Mouse (Mus musculus) spleen, adult 2 months (tissue): ENCODE data around the gene Rbpj. TPM values are rescaled to one million over a fixed set of nuclear protein-coding genes. Genes with fewer than 3 reads are reported as not detected.

ENCODE experiments used
- DNase-seq, 2 experiments: peaks; one replicate each; pipeline versions ENCODE4 v3.0.0 to v3.0.0-alpha.2; 2012 to 2021; ENCODE audit warnings: low spot score in 2 of 2, low read depth in 1 of 2
- H3K27ac ChIP-seq: fragments of 200-500 bp; 2 replicates; pipeline ENCODE4 v1.5.1; 2012; ENCODE audit warnings: low read length, inconsistent platforms; ENCODE audit not compliant: insufficient read depth
- H3K27me3 ChIP-seq: fragments of 200-500 bp; 2 replicates; pipeline ENCODE4 v1.6.1; 2012; ENCODE audit warnings: mild to moderate bottlenecking, moderate library complexity, low read length, inconsistent platforms; ENCODE audit not compliant: control insufficient read depth, insufficient read depth
- H3K36me3 ChIP-seq: fragments of 200-500 bp; 2 replicates; pipeline ENCODE4 v1.6.1; 2012; ENCODE audit warnings: mild to moderate bottlenecking, low read length, inconsistent platforms; ENCODE audit not compliant: control insufficient read depth, insufficient read depth
- H3K4me1 ChIP-seq: fragments of 200-500 bp; 2 replicates; pipeline ENCODE4 v1.6.1; 2011; ENCODE audit warnings: inconsistent platforms; ENCODE audit not compliant: control insufficient read depth, insufficient read depth, insufficient read length
- H3K4me3 ChIP-seq: fragments of 200-500 bp; 2 replicates; pipeline ENCODE4 v1.5.1; 2011; ENCODE audit warnings: mild to moderate bottlenecking, inconsistent platforms; ENCODE audit not compliant: insufficient read depth, insufficient read length; ENCODE audit errors: extremely low read depth
- CTCF ChIP-seq: fragments of 200-500 bp; IDR thresholded peaks from 2 replicates; pipeline ENCODE4 v1.5.1; 2011; ENCODE audit warnings: mild to moderate bottlenecking, inconsistent platforms; ENCODE audit not compliant: insufficient read depth, insufficient read length, insufficient replicate concordance; ENCODE audit errors: extremely low read depth
- POLR2A ChIP-seq: fragments of 200-500 bp; IDR thresholded peaks from 2 replicates; pipeline ENCODE4 v1.6.1; 2011; ENCODE audit warnings: low read depth, low read length, inconsistent platforms
- WGBS: fragments of 180-500 bp; shearing (Covaris S2); methylation state at CpG from one replicate; pipeline ENCODE4 v1.1.7; 2018; 5-methylcytosine and 5-hydroxymethylcytosine counted together
- polyA plus RNA-seq: library from polyadenylated mRNA; depleted of rRNA; stranded (reverse); fragments of >200 nt; gene quantifications from 2 replicates; pipeline ENCODE4 v1.2.3, GENCODE M21; 2012

The Rbpj gene
- polyA plus RNA-seq, 1 experiment, result 8.2 TPM

- TF ChIP-seq CTCF, result no peak
- no peak for TF ChIP-seq POLR2A
- Histone ChIP-seq H3K27ac (peak overlapping the region; percentile 67), H3K4me3 (peak overlapping the region; percentile 92), H3K4me1 (peaks cover 11% of the 10 kb centered on the region), H3K36me3 (no peaks in the 10 kb centered on the region), H3K27me3 (0 out of 2 replicates have a peak, but pooled peaks cover 2% of the 10 kb centered on the region)
- peak in 1 of 2 experiments; percentile 9 for DNase-seq
- WGBS, result 11% methylated on average over 66 of the region's 67 CpGs
These were observed 125.1 kb downstream of the Rbpj start for GRCm38 (mm10) chr5:53590875-53591682.

- Histone ChIP-seq H3K36me3 (no peaks in the 10 kb centered on the region), H3K27ac (no peak overlapping the region), H3K4me3 (peak overlapping the region; percentile 92; the same call in 1 of the 2 replicates), H3K27me3 (0 out of 2 replicates have a peak, but pooled peaks cover 2% of the 10 kb centered on the region), H3K4me1 (peaks cover 11% of the 10 kb centered on the region)
- DNase-seq, result no peak
- TF ChIP-seq POLR2A, result no peak
- TF ChIP-seq CTCF, result no peak
- 10% methylated on average over 8 of the region's 8 CpGs for WGBS
These were observed 125.7 kb downstream of the Rbpj start for GRCm38 (mm10) chr5:53591683-53592050.

- WGBS, result 88% methylated on average over 5 of the region's 5 CpGs
- H3K36me3 ChIP-seq, result no peaks in the 10 kb centered on the region
- H3K4me1 ChIP-seq, result peaks cover 11% of the 10 kb centered on the region
- no peak overlapping the region for H3K27ac ChIP-seq
- TF ChIP-seq POLR2A (no peak), CTCF (no peak)
- no peak overlapping the region for H3K4me3 ChIP-seq
- no peak for DNase-seq
- 0 out of 2 replicates have a peak, but pooled peaks cover 2% of the 10 kb centered on the region for H3K27me3 ChIP-seq
These were observed 127.2 kb downstream of the Rbpj start for GRCm38 (mm10) chr5:53593080-53593688.

GRCm38 (mm10) chr5:53594274-53594673, 128.3 kb downstream of the Rbpj start:
- peak; percentile 40 to 50 for DNase-seq
- Histone ChIP-seq H3K4me1 (peaks cover 9% of the 10 kb centered on the region), H3K27me3 (0 out of 2 replicates have a peak, but pooled peaks cover 2% of the 10 kb centered on the region), H3K36me3 (no peaks in the 10 kb centered on the region), H3K4me3 (no peak overlapping the region), H3K27ac (peak overlapping the region; percentile 22; the same call in 1 of the 2 replicates)
- TF ChIP-seq POLR2A (no peak), CTCF (peak; percentile 34; the same call in 1 of the 2 replicates)
- WGBS, result 23% methylated on average over 4 of the region's 4 CpGs

- Histone ChIP-seq H3K36me3 (no peaks in the 10 kb centered on the region), H3K4me1 (peaks cover 4% of the 10 kb centered on the region), H3K27ac (no peak overlapping the region), H3K4me3 (no peak overlapping the region), H3K27me3 (no peaks in the 10 kb centered on the region)
- DNase-seq, result no peak
- TF ChIP-seq POLR2A, result no peak
- no peak for TF ChIP-seq CTCF
These were observed 132.6 kb downstream of the Rbpj start for GRCm38 (mm10) chr5:53598510-53598909.

- TF ChIP-seq POLR2A (no peak), CTCF (no peak)
- no peaks in the 10 kb centered on the region for H3K36me3 ChIP-seq
These were observed 133.2 kb downstream of the Rbpj start for GRCm38 (mm10) chr5:53599116-53599515.

More at GRCm38 (mm10) chr5:53599116-53599515, 133.2 kb downstream of the Rbpj start:
- Histone ChIP-seq H3K27ac (no peak overlapping the region), H3K27me3 (no peaks in the 10 kb centered on the region), H3K4me3 (no peak overlapping the region), H3K4me1 (peaks cover 2% of the 10 kb centered on the region)
- WGBS, result 64% methylated on average over 1 of the region's 1 CpGs
- DNase-seq, result no peak
